Mouse (Mus musculus): ENCODE results near the gene Prr14l. TPM values are rescaled to one million over a fixed set of nuclear protein-coding genes. Genes with fewer than 3 reads are reported as not detected.

The Prr14l gene
- total and polyA plus RNA-seq, 3 experiments, result 37.0 to 135 (median 39.9) TPM

- H3K27ac ChIP-seq (ENCODE audit: control insufficient read depth, low read depth, low read length), result no peak overlapping the region
- no peak overlapping the region for H3K9ac ChIP-seq (ENCODE audit: control insufficient read depth, low read depth, low read length, poor library complexity, severe bottlenecking)
- TF ChIP-seq MAX (IDR thresholded peaks at IDR 0.05; ENCODE audit: low read length), result no peak
- TF ChIP-seq NRF1 (IDR thresholded peaks at IDR 0.05; ENCODE audit: insufficient read depth, low read depth, low read length, poor library complexity, severe bottlenecking), result no peak
- TF ChIP-seq ZMIZ1 (IDR thresholded peaks at IDR 0.05; ENCODE audit: low read depth, low read length), result no peak
- TF ChIP-seq EP300 (IDR thresholded peaks at IDR 0.05; ENCODE audit: low read depth in 1 of 2, low read length in 2 of 2), result peak in 1 of 2 experiments; percentile 38; a peak in 1 of 4 replicates
- TF ChIP-seq GATA1 (IDR thresholded peaks at IDR 0.05; ENCODE audit: low read depth, low read length), result 0 out of 2 replicates have a peak, but pooled peaks have one; percentile 22
- TF ChIP-seq ZNF384 (IDR thresholded peaks at IDR 0.05; ENCODE audit: low read depth, low read length), result peak; percentile 83
- no peak for TF ChIP-seq RCOR1 (IDR thresholded peaks at IDR 0.05; ENCODE audit: low read depth, low read length)
- TF ChIP-seq TAL1 (IDR thresholded peaks at IDR 0.05; ENCODE audit: low read length), result no peak
- TF ChIP-seq CHD2 (IDR thresholded peaks at IDR 0.05; ENCODE audit: low read length), result no peak
- TF ChIP-seq HCFC1 (IDR thresholded peaks at IDR 0.05; ENCODE audit: low read depth, low read length), result 0 out of 2 replicates have a peak, but pooled peaks have one; percentile 15
- TF ChIP-seq TBP (IDR thresholded peaks at IDR 0.05; ENCODE audit: low read depth, low read length), result no peak
- TF ChIP-seq POLR2AphosphoS2 (IDR thresholded peaks at IDR 0.05; ENCODE audit: low read length), result no peak
- TF ChIP-seq MXI1 (IDR thresholded peaks at IDR 0.05; ENCODE audit: low read depth, low read length), result no peak
- TF ChIP-seq MYC (IDR thresholded peaks at IDR 0.05; ENCODE audit: low read depth, low read length), result no peak
- no peak for TF ChIP-seq NELFE (IDR thresholded peaks at IDR 0.05; ENCODE audit: low read depth, low read length)
- TF ChIP-seq ELF1 (IDR thresholded peaks at IDR 0.05; ENCODE audit: low read depth, low read length), result 0 out of 2 replicates have a peak, but pooled peaks have one; percentile 41
- no peak for TF ChIP-seq POLR2AphosphoS5 (IDR thresholded peaks at IDR 0.05; ENCODE audit: borderline replicate concordance, low read depth, low read length)
- no peak for TF ChIP-seq RAD21 (IDR thresholded peaks at IDR 0.05; ENCODE audit: low read depth, low read length)
- TF ChIP-seq CTCF (IDR thresholded peaks at IDR 0.05 in 2 of 3, conservative IDR thresholded peaks at IDR 0.05 in 1 of 3; ENCODE audit: control insufficient read depth in 1 of 3, insufficient read depth in 1 of 3, low read depth in 2 of 3, low read length in 3 of 3, poor library complexity in 1 of 3, severe bottlenecking in 1 of 3), result no peak
- no peak for TF ChIP-seq E2F4 (IDR thresholded peaks at IDR 0.05; ENCODE audit: borderline replicate concordance, low read depth, low read length)
- no peak for TF ChIP-seq SIN3A (IDR thresholded peaks at IDR 0.05; ENCODE audit: low read length)
- no peak for TF ChIP-seq MAFK (IDR thresholded peaks at IDR 0.05; ENCODE audit: borderline replicate concordance, low read depth, low read length)
- no peak for TF ChIP-seq BHLHE40 (IDR thresholded peaks at IDR 0.05; ENCODE audit: borderline replicate concordance, low read depth, low read length)
- TF ChIP-seq POLR2A (IDR thresholded peaks at IDR 0.05; ENCODE audit: control insufficient read depth in 1 of 2, insufficient read depth in 1 of 2, low read depth in 1 of 2, low read length in 2 of 2, poor library complexity in 1 of 2), result no peak
- no peak for TF ChIP-seq MAZ (IDR thresholded peaks at IDR 0.05; ENCODE audit: low read depth, low read length)
- H3K4me3 ChIP-seq (ENCODE audit: control insufficient read depth in 1 of 2, insufficient read depth in 1 of 2, low read depth in 2 of 2, low read length in 2 of 2), result no peak overlapping the region
- H3K27me3 ChIP-seq (ENCODE audit: control insufficient read depth in 1 of 2, insufficient read depth in 2 of 2, low read length in 2 of 2), result no peaks in the 10 kb centered on the region
- H3K4me1 ChIP-seq (ENCODE audit: control insufficient read depth in 1 of 2, insufficient read depth in 2 of 2, low read length in 2 of 2), result peaks cover 6 to 11% of the 10 kb centered on the region in 2 experiments
- peak; percentile 28 for DNase-seq (ENCODE audit: low read depth, low spot score)
- peaks cover 0 to 21% of the 10 kb centered on the region in 2 experiments; a peak in 3 of 4 replicates for H3K36me3 ChIP-seq (ENCODE audit: control insufficient read depth in 1 of 2, insufficient read depth in 2 of 2, low read length in 2 of 2)
- no peaks in the 10 kb centered on the region for H3K9me3 ChIP-seq (replicated peaks; ENCODE audit: insufficient read depth, low read length)
- no peaks in the 10 kb centered on the region for H3K79me2 ChIP-seq (ENCODE audit: control insufficient read depth, insufficient read depth, low read length, poor library complexity)
These were observed 94.4 kb downstream of the Prr14l start for GRCm38 (mm10) chr5:32759662-32760061.
